Mouse (Mus musculus): ENCODE data around the gene Tuba1c.
A peak's percentile ranks its signal among the peaks of the same experiment; 100 is the strongest.

DNA sequence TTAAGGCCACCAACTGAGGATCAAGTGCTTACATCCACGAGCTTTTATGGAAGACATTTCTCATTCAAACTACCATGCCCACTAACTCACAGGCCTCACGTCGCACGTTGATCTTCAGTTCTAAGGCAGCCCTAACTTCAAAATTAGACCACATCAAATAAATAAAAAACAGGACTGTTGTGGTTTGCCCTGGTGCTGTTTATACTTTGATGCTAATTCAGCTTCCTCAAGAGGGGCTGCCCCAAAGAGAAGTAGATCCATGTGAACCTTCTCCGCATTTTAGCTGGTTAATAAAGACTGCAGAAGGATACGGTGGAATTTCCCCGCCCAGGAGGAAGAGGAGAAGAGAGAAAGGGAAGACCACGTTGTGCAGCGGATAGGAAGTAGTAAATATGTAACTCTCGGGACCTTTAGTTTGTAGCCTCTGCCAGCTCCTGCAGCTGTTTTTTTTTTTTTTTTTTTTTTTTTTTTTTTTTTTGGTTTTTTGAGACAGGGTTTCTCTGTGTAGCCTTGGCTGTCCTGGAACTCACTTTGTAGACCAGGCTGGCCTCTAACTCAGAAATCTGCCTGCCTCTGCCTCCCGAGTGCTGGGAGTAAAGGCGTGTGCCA lies 36.0 kb downstream of the Tuba1c start:
- TF ChIP-seq HCFC1 (IDR thresholded peaks at IDR 0.05; ENCODE audit: borderline replicate concordance, insufficient read depth, low read length) (no peak), ZNF384 (IDR thresholded peaks at IDR 0.05; ENCODE audit: low read depth, low read length) (peak; percentile 74)

Measured in ES-E14 (cell line).